Mouse (Mus musculus): ENCODE results near the gene Rsu1.

The Rsu1 gene

DNA sequence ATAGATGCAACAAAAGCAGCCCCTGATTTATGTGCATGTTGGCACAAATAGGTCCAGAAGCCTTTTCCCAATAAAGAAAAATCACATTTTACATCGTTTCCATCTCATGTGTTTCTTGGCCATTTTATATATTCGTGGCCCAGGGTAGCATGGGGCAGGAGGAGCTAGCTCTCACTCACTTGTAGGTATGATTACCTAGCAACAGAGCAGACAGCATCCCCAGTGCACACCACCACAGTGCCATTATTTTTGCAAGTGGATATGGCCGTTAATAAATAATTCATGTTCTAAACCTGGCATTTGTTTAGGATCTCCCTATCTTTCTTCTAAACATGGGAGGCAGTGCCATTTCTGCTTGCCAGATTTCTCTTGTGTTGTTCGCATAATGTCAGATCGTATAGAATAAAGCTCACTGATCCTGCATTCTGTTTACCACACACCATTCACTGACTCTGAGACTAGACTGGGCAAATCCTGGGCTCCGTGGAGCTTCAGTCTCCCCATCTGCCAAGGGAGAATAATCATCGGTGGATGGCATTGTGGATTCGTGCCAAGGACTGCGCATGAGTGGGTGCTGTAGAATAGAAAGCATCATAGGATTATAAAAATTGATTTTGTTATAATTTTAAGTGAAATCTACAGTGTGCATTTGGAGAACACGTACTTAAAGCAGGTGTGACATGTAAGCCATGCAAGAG, 93.4 kb downstream of the Rsu1 start:
- in situ Hi-C loops (cut with MboI; ENCODE audit: low pct_unique_long_range_greater_than_20kb in 1 of 2, low sequenced_read_pairs in 2 of 2, unreplicated experiment in 1 of 2): no loop called here

DNA sequence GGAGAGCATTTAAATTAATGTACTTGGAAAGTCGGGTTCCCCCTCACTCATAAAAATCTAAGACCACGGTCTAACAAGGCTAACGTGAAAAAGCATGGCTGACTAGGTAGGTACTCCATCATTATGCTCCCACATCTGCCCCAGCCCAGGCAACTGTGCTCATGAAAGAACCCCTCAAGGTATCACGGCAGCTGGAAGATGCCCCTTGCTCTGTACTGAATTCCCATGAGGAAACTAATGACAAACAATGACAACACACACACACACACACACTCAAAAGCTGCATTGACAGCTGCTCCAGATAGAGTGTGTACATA, 95.0 kb downstream of the Rsu1 start:
- in situ Hi-C loops (cut with MboI; ENCODE audit: low pct_unique_long_range_greater_than_20kb in 1 of 2, low sequenced_read_pairs in 2 of 2, unreplicated experiment in 1 of 2): no loop called here

DNA sequence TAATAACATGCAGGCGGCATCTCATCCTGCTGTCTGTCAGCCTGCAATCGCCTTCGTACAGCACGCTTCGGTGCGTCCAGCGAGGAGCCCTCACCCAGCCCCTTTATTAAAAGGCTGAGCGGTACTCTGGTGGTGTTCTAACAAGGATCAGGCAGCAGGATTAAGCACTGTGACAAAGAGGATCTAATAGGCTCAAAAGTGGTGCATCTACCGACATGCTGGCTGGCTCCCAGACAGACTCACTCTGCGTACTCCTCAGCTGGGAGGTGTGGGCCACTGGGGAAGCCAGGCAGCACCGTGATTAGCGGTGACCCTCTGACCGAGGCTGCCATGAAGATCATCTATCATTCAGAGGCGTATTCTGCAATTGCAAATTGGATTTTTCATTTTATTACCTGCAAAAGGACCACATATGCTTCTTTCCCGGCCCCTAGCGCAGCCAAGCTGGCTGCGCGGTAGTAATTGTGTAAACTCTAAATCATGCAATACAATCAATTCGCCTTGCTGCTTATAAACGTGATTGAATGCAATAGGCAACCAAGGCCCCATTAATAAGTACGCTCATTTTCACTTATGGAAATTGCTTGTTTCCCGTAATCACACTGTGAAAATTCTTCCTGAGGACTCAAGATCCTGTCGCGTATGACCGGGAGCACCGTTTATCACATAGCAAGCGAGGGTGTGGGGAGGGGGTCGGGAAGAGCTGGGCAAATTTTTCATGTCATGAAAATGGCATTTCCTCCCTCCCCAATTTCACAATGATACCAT, 95.5 kb downstream of the Rsu1 start:
- in situ Hi-C loops (cut with MboI; ENCODE audit: low pct_unique_long_range_greater_than_20kb in 1 of 2, low sequenced_read_pairs in 2 of 2, unreplicated experiment in 1 of 2): no loop called here

DNA sequence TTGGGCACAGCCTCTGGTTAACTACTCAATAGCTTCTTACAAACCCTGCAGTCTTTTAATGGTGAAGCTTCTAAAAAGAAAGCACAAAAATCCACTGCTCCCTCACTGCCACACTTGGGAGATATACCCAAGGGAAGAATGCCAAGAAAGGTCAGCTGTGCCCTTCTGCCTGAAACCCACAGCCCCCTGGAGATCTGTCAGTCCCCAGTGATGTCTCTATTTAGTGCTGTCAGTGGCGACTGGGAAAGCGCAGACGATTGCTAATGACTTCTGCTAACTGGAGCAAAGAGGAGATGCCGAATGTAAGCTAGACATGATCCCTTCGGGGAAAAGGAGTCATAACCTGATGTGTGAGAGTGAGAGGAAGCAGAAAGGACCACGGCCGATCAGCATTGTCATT, 96.8 kb downstream of the Rsu1 start:
- in situ Hi-C loops (cut with MboI; ENCODE audit: low pct_unique_long_range_greater_than_20kb in 1 of 2, low sequenced_read_pairs in 2 of 2, unreplicated experiment in 1 of 2): no loop called here

DNA sequence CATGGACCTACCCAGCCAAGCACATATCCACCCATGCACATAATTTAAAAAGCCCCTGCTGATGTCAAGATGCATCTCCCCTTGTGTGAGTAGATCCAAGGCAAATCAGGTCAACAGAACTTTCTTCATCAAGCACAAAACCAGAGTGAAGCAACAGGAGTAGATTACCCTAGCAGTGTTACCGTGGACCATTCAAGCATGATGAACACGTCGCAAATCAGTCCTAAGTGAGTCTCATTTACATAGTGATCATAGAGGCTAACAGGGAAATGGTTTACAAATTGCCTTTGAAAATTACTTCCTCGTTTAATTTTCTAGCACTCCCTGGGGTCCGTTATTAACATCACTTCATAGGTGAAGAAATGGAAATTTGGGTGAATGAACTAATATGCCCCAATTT, 100.6 kb downstream of the Rsu1 start:
- in situ Hi-C loops (cut with MboI; ENCODE audit: low pct_unique_long_range_greater_than_20kb in 1 of 2, low sequenced_read_pairs in 2 of 2, unreplicated experiment in 1 of 2): no loop called here

DNA sequence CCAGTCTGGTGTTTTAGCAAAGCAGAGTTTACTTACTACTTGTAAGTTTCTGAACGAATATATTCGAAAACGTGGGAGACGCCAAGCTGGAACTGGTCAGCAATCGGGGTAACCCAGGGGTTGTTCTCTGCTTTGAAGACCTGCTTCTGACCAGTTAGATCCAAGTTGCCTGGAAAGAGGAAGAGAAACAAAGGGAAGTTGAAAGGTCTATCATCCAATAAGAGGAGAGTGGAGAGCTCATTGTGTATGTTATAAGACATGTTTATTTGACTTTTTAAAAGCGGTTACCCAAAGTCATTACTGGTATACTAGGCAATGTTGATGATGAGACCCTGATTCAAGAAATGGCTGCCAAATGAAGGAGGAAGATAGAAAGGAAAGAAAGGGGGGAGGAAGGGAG, 101.3 kb downstream of the Rsu1 start:
- in situ Hi-C loops (cut with MboI; ENCODE audit: low pct_unique_long_range_greater_than_20kb in 1 of 2, low sequenced_read_pairs in 2 of 2, unreplicated experiment in 1 of 2): no loop called here

DNA sequence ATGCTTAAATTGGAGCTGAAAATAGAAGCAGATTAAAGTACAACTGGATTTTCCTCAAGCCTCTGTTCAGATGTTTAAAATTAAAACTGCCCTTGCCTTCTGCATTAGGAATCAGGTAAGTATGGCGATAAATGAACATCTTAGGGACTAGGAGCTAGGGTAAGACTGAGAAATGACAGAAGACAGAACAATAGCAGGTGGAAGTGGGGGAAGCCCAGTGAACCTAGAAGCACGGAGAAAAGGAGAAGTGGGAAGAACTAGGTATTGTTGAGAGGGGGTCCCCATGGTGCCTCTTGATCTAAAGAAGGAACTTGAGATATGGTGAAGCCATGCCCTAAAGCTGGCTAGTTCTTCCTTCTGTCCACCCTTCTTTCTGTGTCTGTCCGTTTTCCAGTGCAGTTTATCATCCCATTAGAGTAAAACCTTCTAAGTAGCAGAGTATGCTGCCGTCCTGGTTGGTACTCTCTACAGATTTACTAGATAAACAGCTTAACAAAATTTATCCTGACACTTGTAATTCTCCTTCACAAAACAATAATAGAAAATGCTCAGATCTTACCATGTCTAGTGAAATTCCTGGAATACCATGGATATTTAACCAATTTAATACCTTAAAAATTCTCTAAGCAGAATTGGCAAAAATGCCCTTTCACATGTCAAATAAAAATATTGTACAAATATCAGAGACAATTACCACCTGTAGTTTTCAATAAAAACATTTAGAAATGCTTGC, 101.9 kb downstream of the Rsu1 start:
- in situ Hi-C loops (cut with MboI; ENCODE audit: low pct_unique_long_range_greater_than_20kb in 1 of 2, low sequenced_read_pairs in 2 of 2, unreplicated experiment in 1 of 2): no loop called here

DNA sequence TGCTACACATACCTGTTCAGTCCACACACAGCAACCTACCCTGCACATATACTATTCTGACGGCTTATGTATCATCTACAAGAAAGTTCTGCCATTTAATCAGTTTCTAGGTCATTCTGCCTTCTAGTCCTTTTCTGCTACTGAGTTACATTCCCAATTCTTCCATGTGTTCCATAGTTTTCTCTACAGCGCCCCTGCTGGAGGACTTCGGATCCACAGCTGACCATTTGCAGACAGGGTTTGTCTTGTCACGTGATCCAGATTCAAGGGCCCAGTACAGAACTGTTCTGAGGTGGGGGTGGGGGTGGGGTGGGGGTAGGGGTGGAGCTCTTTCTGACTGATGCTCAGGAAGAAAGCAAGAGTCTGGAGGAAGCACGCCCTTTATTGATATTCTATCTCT, 102.5 kb downstream of the Rsu1 start:
- in situ Hi-C loops (cut with MboI; ENCODE audit: low pct_unique_long_range_greater_than_20kb in 1 of 2, low sequenced_read_pairs in 2 of 2, unreplicated experiment in 1 of 2): no loop called here

DNA sequence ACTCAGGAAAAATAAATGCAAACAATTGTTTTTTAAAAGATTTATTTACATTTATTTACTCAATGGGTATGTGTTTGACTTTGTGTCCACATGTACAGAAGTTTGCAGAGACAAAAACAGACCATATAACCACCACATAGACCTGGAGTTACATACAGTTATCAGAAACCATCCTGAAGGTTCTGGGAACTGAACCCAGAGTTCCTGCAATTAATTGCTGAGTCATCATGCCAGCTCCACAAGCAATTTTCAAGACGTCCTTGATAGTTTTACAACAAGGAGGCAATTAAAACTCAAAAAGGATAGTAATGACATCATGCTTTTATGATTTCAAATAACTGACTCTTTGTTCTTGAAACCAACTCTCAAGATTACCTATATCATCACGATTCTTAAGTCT, 109.5 kb downstream of the Rsu1 start:
- in situ Hi-C loops (cut with MboI; ENCODE audit: low pct_unique_long_range_greater_than_20kb in 1 of 2, low sequenced_read_pairs in 2 of 2, unreplicated experiment in 1 of 2): no loop called here

DNA sequence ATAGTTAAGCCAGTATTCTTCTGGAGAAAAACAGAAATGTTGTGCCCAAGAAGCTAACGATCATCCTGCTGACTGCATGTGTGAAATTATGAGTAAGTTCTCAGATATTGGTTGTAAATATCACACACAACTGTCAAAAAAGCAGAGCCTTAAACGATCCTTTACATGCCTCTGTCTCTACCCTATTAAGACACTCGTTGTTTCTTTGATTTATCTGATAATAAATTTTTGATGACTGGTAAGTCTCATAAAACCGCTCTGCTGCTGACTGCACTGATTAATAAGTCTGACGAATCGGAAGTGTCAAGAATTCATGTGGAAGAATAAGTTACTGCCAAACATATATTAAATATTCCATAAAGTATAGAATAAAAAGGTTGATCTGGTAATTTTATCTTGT, 126.0 kb downstream of the Rsu1 start:
- in situ Hi-C loops (cut with MboI; ENCODE audit: low pct_unique_long_range_greater_than_20kb in 1 of 2, low sequenced_read_pairs in 2 of 2, unreplicated experiment in 1 of 2): no loop called here

DNA sequence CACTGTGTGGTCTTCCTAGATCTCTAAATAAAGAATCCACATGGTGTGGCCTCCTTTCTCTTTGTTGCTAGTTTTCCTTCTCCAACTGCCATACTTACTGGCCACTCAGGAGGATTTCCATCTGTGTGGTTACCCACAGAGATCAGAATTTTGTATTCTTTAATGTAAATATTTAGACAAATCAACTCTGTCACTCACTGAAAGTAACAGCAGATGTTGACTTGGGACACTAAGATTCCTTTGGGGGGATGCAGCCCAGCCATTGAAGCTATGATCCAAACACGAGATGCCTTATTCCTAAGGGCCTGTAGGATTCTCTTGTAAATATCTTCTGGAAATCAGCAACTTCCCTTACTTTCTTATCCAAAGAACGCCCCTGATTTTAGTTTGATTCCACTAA, 136.3 kb downstream of the Rsu1 start:
- in situ Hi-C loops (cut with MboI; ENCODE audit: low pct_unique_long_range_greater_than_20kb in 1 of 2, low sequenced_read_pairs in 2 of 2, unreplicated experiment in 1 of 2): no loop called here

DNA sequence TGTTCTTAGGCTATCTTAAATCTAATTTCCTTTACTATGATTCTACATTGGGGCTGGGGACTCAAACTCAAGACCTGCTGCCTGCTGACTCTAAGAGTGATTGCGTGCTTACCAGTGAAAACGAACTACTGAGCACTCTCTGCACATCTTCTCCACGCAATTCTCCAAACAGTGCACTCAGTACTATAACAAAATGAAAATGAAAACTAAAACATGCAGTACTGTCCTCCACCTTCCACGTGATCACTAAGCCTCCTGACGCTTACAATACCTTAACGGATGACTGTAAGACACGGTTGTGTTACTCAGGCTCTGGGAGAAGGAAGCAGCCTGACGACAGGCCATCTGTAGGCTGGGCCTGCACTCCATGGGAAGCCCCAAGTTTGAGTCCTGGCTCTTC, 138.4 kb downstream of the Rsu1 start:
- in situ Hi-C loops (cut with MboI; ENCODE audit: low pct_unique_long_range_greater_than_20kb in 1 of 2, low sequenced_read_pairs in 2 of 2, unreplicated experiment in 1 of 2): no loop called here

DNA sequence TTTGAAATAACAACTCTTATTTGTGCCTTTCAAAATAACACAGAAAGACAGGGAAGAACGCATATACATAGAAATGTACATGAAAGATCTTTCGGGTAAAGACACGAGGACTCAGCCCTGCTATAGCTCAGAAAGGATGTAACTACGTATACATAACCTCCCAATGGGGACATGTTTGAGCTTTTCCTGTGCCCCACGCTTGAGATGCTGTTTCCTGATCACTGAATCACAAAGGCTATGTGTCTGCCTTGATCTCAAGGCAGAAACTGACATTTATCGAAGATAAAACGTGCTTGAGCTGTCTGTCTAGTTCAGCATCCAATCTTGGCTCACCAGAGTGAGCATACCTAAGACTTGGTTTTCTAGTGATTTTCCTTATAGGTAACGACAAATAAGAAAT, 138.8 kb downstream of the Rsu1 start:
- in situ Hi-C loops (cut with MboI; ENCODE audit: low pct_unique_long_range_greater_than_20kb in 1 of 2, low sequenced_read_pairs in 2 of 2, unreplicated experiment in 1 of 2): no loop called here

DNA sequence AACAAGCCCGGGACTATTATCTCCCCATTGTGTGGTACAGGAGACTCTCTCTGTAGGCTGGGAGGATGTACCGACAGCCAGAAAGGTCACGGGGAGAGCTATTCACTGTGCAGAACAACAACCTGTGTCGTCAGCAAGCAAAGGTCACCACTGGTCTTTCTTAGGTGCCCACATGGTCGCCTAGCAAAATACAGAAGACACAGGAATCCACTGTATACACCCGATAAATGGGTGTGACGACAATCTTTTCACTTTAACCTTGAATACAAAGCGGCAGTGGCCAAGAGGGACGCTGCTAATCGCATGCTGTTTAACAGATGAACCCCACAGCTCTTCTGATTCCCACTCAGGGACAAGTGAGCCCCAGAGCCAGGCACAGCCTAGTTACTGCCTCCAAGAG, 141.4 kb downstream of the Rsu1 start:
- in situ Hi-C loops (cut with MboI; ENCODE audit: low pct_unique_long_range_greater_than_20kb in 1 of 2, low sequenced_read_pairs in 2 of 2, unreplicated experiment in 1 of 2): no loop called here

DNA sequence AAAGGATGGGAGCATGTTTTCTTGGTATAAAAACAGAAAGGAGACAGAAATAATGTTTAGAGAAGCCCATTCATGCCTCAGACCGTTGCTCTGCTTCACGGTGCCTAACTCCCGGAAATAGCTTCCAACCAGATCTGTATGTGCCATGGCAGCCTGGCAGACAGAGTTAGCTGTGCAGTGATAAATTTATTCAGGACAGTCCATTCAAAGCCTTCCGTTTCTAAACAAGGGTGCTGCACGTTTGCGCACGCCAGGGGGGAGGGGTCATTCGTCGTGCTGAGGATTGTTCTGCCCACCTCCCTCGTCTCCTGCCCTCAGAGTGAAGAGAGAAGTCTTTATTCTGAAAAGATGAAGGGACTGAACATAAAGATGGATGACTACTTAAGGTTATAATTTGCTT, 141.9 kb downstream of the Rsu1 start:
- in situ Hi-C loops (cut with MboI; ENCODE audit: low pct_unique_long_range_greater_than_20kb in 1 of 2, low sequenced_read_pairs in 2 of 2, unreplicated experiment in 1 of 2): no loop called here

DNA sequence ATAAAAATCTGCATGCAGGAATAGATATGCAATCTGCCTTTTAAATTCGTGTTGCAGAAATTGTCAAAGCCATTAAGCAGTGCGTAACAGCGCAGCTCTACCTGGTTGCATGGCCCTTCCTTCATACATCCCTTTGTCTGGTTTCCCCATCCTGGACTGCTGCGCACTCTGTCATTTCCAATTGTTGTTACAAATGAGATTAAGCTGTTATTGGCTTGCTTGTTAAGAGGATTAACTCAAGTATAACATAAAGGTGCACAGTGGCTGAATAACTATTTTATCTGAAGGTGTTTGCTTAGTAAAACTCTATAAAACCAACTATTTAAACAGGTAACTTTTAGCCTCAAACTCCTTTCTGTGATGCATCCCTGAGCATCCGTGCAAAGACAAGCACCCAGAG, 150.8 kb downstream of the Rsu1 start:
- in situ Hi-C loops (cut with MboI; ENCODE audit: low pct_unique_long_range_greater_than_20kb in 1 of 2, low sequenced_read_pairs in 2 of 2, unreplicated experiment in 1 of 2): no loop called here

DNA sequence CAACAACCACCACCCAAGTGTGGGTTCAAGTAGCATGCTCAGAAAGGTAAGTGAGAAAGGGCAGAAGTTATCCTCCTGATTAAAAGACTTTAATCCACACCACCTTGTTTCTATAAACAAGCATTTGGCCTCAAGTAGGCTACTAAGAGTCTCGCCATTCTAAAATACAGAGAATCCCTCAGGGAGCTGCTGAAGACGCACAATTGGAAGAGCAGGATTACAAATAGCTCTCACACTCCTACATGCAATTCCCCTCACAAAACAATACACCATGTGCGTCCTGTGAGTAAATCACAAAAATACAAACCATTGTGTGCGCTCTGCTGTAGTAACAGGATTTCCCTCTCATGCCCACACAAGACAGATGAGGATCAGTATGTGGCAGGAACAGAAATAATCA, 153.3 kb downstream of the Rsu1 start:
- in situ Hi-C loops (cut with MboI; ENCODE audit: low pct_unique_long_range_greater_than_20kb in 1 of 2, low sequenced_read_pairs in 2 of 2, unreplicated experiment in 1 of 2): no loop called here

DNA sequence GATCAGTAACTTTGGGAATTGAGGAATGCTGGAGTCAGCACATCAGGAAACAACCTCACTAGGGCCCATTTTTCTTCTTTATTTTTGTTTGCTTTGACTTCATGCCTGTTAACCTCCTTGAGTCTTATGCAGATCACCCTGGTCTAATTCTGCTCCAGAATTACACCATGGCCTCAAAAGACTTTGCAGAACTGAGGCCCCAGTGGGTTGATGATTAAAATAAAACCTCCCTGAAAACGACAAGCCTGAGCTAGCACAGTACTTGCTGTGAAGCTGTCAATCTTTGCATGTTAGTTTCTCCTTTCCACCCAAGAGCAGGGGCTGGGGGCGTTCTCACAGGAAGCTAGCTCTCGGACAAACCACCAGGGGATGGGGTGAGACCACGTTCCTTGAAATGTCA, 164.7 kb downstream of the Rsu1 start:
- in situ Hi-C loops (cut with MboI; ENCODE audit: low pct_unique_long_range_greater_than_20kb in 1 of 2, low sequenced_read_pairs in 2 of 2, unreplicated experiment in 1 of 2): no loop called here

DNA sequence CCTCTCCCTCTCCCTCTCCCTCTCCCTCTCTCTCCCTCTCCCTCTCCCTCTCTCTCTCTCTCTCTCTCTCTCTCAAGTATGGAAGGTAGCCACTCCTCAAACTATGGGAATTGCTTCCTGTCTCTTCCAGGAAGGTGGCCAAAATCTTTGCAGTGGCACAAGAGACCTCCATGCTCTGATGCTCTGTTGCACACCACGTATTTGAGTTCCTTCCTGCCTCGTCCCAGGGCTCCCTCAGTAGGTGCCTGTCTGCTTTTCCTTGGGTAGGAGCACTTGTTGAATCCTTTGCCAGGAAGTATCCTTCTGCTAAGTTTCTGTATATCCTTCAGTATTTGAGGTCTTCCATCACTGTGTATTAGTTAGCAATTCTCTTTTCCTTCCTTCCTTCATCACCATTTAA, 166.8 kb downstream of the Rsu1 start:
- in situ Hi-C loops (cut with MboI; ENCODE audit: low pct_unique_long_range_greater_than_20kb in 1 of 2, low sequenced_read_pairs in 2 of 2, unreplicated experiment in 1 of 2): no loop called here

DNA sequence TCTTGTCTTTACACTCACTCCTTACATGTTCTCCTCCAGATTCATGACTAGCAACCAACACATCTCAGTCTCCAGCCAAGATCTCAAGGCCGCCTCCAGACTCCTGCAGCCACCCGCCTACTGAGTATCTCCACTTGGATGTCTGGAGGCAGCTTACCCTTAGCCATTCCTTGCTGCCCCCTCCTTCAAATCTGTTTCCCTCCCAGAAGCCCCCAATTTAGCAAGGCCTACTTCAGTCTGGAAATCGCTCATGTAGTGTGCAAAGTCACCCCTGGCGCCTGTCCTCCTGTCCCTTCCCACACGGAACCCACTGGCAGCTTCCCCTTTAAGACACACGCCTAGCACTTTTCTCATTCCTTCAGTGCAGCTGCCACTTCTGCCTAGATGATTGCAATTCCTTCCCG, 167.4 kb downstream of the Rsu1 start:
- in situ Hi-C loops (cut with MboI; ENCODE audit: low pct_unique_long_range_greater_than_20kb in 1 of 2, low sequenced_read_pairs in 2 of 2, unreplicated experiment in 1 of 2): no loop called here

Data from mouse embryonic stem cell (cell line).